Mouse (Mus musculus) kidney, adult 2 months (tissue): Measurements from ENCODE around the gene Zfp276.

ENCODE experiments used
- CTCF ChIP-seq: fragments of 200-500 bp; conservative IDR thresholded peaks from 2 replicates; pipeline ENCODE4 v1.5.1; 2011; ENCODE audit warnings: low read depth, mild to moderate bottlenecking, control low read depth, low read length, moderate library complexity, mixed read lengths; ENCODE audit not compliant: insufficient read depth, insufficient read length
- POLR2A ChIP-seq: fragments of 200-500 bp; IDR thresholded peaks from one replicate; pipeline ENCODE4 v1.6.1; 2011; ENCODE audit warnings: low read depth, low read length, control low read depth

- TF ChIP-seq POLR2A = no peak
- no peak for TF ChIP-seq CTCF
Measured at GRCm38 (mm10) chr8:123308738-123309137, 54.7 kb downstream of the Zfp276 start.
